ENCODE assay signal across 20 mouse cellular contexts in the genomic region with DNA sequence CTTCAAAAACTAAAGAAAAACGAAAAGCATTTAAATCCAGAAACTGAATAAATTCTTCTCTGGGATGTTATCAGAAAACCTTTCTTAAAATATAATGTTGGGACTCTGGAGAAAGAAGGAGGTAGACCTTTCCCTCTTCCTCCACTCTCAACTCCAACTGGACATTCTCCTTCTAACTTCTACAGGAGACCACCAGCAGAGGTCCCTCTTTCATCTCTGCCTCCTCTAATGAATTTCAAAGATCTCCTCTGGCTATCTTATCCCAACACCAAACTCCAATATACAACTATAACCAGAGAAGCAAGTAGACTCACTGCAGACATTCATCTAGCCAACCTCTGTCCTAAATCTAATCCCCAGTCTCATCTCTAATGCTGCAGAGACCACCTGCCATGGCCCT. TPM values are rescaled to one million over a fixed set of nuclear protein-coding genes. Genes with fewer than 3 reads are reported as not detected.
DNase-seq lines count a peak whose midpoint lies in the region; ATAC-seq and TF ChIP-seq lines count a peak whose summit lies in the region.
"Had no signal": no experiment of that assay in that cellular context is flagged by ENCODE, and none has a peak within 500 bp of the region (broad histone marks: within the 10 kb centered on the region; RNA-seq: fewer than 3 reads in every experiment).

No protein-coding gene starts in this region.

- intact Hi-C loops in left cerebral cortex, adult 2 months (cut with DNase I), result loop anchor here (5.0 kb wide), 1 partner anchor 501 kb away; no protein-coding TSS in a partner anchor
- intact Hi-C loops in left cerebral cortex, postnatal 4 days (cut with DNase I), result loop anchor here (5.0 kb wide), 2 partner anchors 196 to 221 kb away; no protein-coding TSS in a partner anchor

- peak; percentile 25 for TF ChIP-seq CTCF in hindbrain, postnatal 0 days (IDR thresholded peaks at IDR 0.05; ENCODE audit: low read depth)
- peak; percentile 32 for TF ChIP-seq CTCF in left cerebral cortex, adult 2 months (IDR thresholded peaks at IDR 0.05)
- 0 out of 2 replicates have a peak, but pooled peaks have one; percentile 19 for TF ChIP-seq CTCF in lung, postnatal 0 days (IDR thresholded peaks at IDR 0.05)
- TF ChIP-seq CTCF in stomach, postnatal 0 days (IDR thresholded peaks at IDR 0.05; ENCODE audit: low read depth), result peak; percentile 25; the same call in 1 of the 2 replicates

- 33% methylated on average over 1 of the region's 1 CpGs for WGBS in hindbrain, postnatal 0 days
- 60% methylated on average over 1 of the region's 1 CpGs for WGBS in hindbrain, embryonic 10.5 days
- 44% methylated on average over 1 of the region's 1 CpGs for WGBS in lung, postnatal 0 days
- WGBS in stomach, postnatal 0 days, result 33% methylated on average over 1 of the region's 1 CpGs

- H3K4me2 ChIP-seq in hindbrain, postnatal 0 days (ENCODE audit: low read depth, low read length), result no peak overlapping the region
- no peak overlapping the region for H3K4me2 ChIP-seq in lung, postnatal 0 days (replicated peaks; ENCODE audit: low read depth, low read length)
- no peak overlapping the region for H3K4me2 ChIP-seq in stomach, postnatal 0 days (replicated peaks; ENCODE audit: low read depth)
- H3K4me2 ChIP-seq: embryonic facial prominence, embryonic 12.5 days; forebrain, embryonic 15.5 days; heart, embryonic 13.5 days; hindbrain, embryonic 12.5 days had no signal

- no peak overlapping the region for H3K4me3 ChIP-seq in hindbrain, postnatal 0 days (ENCODE audit: low read length)
- no peak overlapping the region for H3K4me3 ChIP-seq in hindbrain, embryonic 10.5 days
- H3K4me3 ChIP-seq in left cerebral cortex, adult 2 months, result no peak overlapping the region
- H3K4me3 ChIP-seq in lung, postnatal 0 days (ENCODE audit: low read depth, low read length), result no peak overlapping the region
- no peak overlapping the region for H3K4me3 ChIP-seq in stomach, postnatal 0 days (ENCODE audit: low read depth, low read length)
- H3K4me3 ChIP-seq: embryonic facial prominence, embryonic 12.5 days; forebrain, embryonic 15.5 days; heart, embryonic 13.5 days; hindbrain, embryonic 12.5 days had no signal

- H3K36me3 ChIP-seq in hindbrain, postnatal 0 days (ENCODE audit: insufficient read depth, low read length), result no peaks in the 10 kb centered on the region
- no peaks in the 10 kb centered on the region for H3K36me3 ChIP-seq in hindbrain, embryonic 10.5 days
- no peaks in the 10 kb centered on the region for H3K36me3 ChIP-seq in lung, postnatal 0 days (ENCODE audit: insufficient read depth, low read length)
- no peaks in the 10 kb centered on the region for H3K36me3 ChIP-seq in stomach, postnatal 0 days (ENCODE audit: control insufficient read depth, insufficient read depth, low read length)
- H3K36me3 ChIP-seq: embryonic facial prominence, embryonic 12.5 days; forebrain, embryonic 15.5 days; heart, embryonic 13.5 days; hindbrain, embryonic 12.5 days had no signal

- no peak for DNase-seq in hindbrain, postnatal 0 days (ENCODE audit: low spot score)
- no peak for DNase-seq in hindbrain, embryonic 10.5 days (ENCODE audit: low spot score)
- DNase-seq in left cerebral cortex, adult 2 months (ENCODE audit: extremely low spot score in 1 of 2, low spot score in 2 of 2), result no peak
- no peak for DNase-seq in left cerebral cortex, postnatal 4 days
- no peak for DNase-seq in lung, postnatal 0 days (ENCODE audit: low spot score)
- DNase-seq in lung, adult 18-20 months, result no peak
- DNase-seq in stomach, postnatal 0 days (ENCODE audit: low spot score), result no peak
- no peak for DNase-seq in cerebellum, adult 11 months
- DNase-seq: adrenal gland, postnatal 10 days; cerebellum, adult 11-12 months; cerebellum, adult 9-10 months; cerebellum, postnatal 25 days; gastrocnemius, postnatal 14 days; heart, postnatal 36 days had no signal

- 0 out of 2 replicates have a peak, but pooled peaks cover 4% of the 10 kb centered on the region for H3K4me1 ChIP-seq in hindbrain, postnatal 0 days (ENCODE audit: insufficient read depth, low read length)
- H3K4me1 ChIP-seq in hindbrain, embryonic 10.5 days (replicated peaks), result no peaks in the 10 kb centered on the region; the same call in 1 of the 2 replicates
- no peaks in the 10 kb centered on the region for H3K4me1 ChIP-seq in lung, postnatal 0 days (ENCODE audit: insufficient read depth, low read depth, low read length)
- H3K4me1 ChIP-seq in stomach, postnatal 0 days (replicated peaks; ENCODE audit: control insufficient read depth, insufficient read depth), result no peaks in the 10 kb centered on the region; the same call in 1 of the 2 replicates
- H3K4me1 ChIP-seq: embryonic facial prominence, embryonic 12.5 days; hindbrain, embryonic 12.5 days had no signal

- no peak overlapping the region for H3K27ac ChIP-seq in hindbrain, postnatal 0 days
- H3K27ac ChIP-seq in hindbrain, embryonic 10.5 days, result no peak overlapping the region
- no peak overlapping the region for H3K27ac ChIP-seq in left cerebral cortex, adult 2 months
- H3K27ac ChIP-seq in lung, postnatal 0 days (ENCODE audit: low read length), result no peak overlapping the region
- H3K27ac ChIP-seq in stomach, postnatal 0 days (replicated peaks), result no peak overlapping the region
- H3K27ac ChIP-seq: embryonic facial prominence, embryonic 12.5 days; forebrain, embryonic 15.5 days; heart, embryonic 13.5 days; hindbrain, embryonic 12.5 days had no signal

- ATAC-seq in hindbrain, postnatal 0 days, result no peak
- no peak for ATAC-seq in lung, postnatal 0 days
- ATAC-seq in stomach, postnatal 0 days (ENCODE audit: low FRiP score, low TSS enrichment), result no peak
- ATAC-seq: forebrain, embryonic 15.5 days; hindbrain, embryonic 16.5 days had no signal

- TF ChIP-seq EP300 in lung, postnatal 0 days (IDR thresholded peaks at IDR 0.05), result no peak
- no peak for TF ChIP-seq EP300 in stomach, postnatal 0 days (optimal IDR thresholded peaks at IDR 0.05)

- no peak overlapping the region for H3K9ac ChIP-seq in hindbrain, postnatal 0 days (replicated peaks; ENCODE audit: low read length)
- H3K9ac ChIP-seq in lung, postnatal 0 days (replicated peaks; ENCODE audit: low read depth), result no peak overlapping the region
- no peak overlapping the region for H3K9ac ChIP-seq in stomach, postnatal 0 days (ENCODE audit: low read length)
- H3K9ac ChIP-seq: embryonic facial prominence, embryonic 12.5 days; forebrain, embryonic 15.5 days; heart, embryonic 13.5 days; hindbrain, embryonic 12.5 days had no signal

- H3K27me3 ChIP-seq in hindbrain, postnatal 0 days (ENCODE audit: insufficient read depth, low read length), result no peaks in the 10 kb centered on the region
- H3K27me3 ChIP-seq in hindbrain, embryonic 10.5 days (ENCODE audit: insufficient read depth, poor library complexity, severe bottlenecking), result no peaks in the 10 kb centered on the region
- no peaks in the 10 kb centered on the region for H3K27me3 ChIP-seq in lung, postnatal 0 days (replicated peaks; ENCODE audit: insufficient read depth, low read length)
- no peaks in the 10 kb centered on the region for H3K27me3 ChIP-seq in stomach, postnatal 0 days (ENCODE audit: control insufficient read depth, insufficient read depth, low read length)
- H3K27me3 ChIP-seq: embryonic facial prominence, embryonic 12.5 days; forebrain, embryonic 15.5 days; hindbrain, embryonic 12.5 days had no signal

- no peaks in the 10 kb centered on the region for H3K9me3 ChIP-seq in hindbrain, postnatal 0 days (ENCODE audit: low read length)
- H3K9me3 ChIP-seq in hindbrain, embryonic 10.5 days, result no peaks in the 10 kb centered on the region
- no peaks in the 10 kb centered on the region for H3K9me3 ChIP-seq in lung, postnatal 0 days (ENCODE audit: low read length)
- H3K9me3 ChIP-seq in stomach, postnatal 0 days (ENCODE audit: control insufficient read depth, low read length), result no peaks in the 10 kb centered on the region
- H3K9me3 ChIP-seq: embryonic facial prominence, embryonic 12.5 days; forebrain, embryonic 15.5 days; heart, embryonic 13.5 days; hindbrain, embryonic 12.5 days had no signal

RNA-seq across cellular contexts. Expression of gene Gypa, which starts 2.0 kb away (rescaled TPM):
- total RNA-seq in hindbrain, postnatal 0 days (2014; rRNA removed), result 0.32 and 1.3 TPM in 2 replicates
- polyA plus RNA-seq in hindbrain, postnatal 0 days (2015; fragmentation: Nextera tagmentation; extraction: Ambion mirVana), result 0.34 and 0.43 TPM in 2 replicates
- polyA plus RNA-seq in hindbrain, embryonic 10.5 days (2016; fragmentation: Nextera tagmentation; extraction: Ambion mirVana), result 15.7 and 19.1 TPM in 2 replicates
- total RNA-seq in left cerebral cortex, adult 2 months (2021), result not detected
- not detected for total RNA-seq in left cerebral cortex, postnatal 4 days (2021)
- polyA plus RNA-seq in lung, postnatal 0 days (2015; fragmentation: Nextera tagmentation; extraction: Ambion mirVana), result 10.0 and 11.0 TPM in 2 replicates
- polyA plus RNA-seq in stomach, postnatal 0 days (2015; fragmentation: Nextera tagmentation; extraction: Ambion mirVana), result 0.55 and 0.65 TPM in 2 replicates
- polyA plus RNA-seq: gonadal fat pad, adult 2 months had no signal
